Comparison of ENCODE assay signal across 22 mouse cellular contexts in genomic region chr8:11739082-11739481, GRCm38 (mm10). TPM values are rescaled to one million over a fixed set of nuclear protein-coding genes. Genes with fewer than 3 reads are reported as not detected.
"Had no signal": no experiment of that assay in that cellular context is flagged by ENCODE, and none has a peak within 500 bp of the region (broad histone marks: within the 10 kb centered on the region; RNA-seq: fewer than 3 reads in every experiment).

No protein-coding gene starts in this region.

- H3K9me3 ChIP-seq: kidney, embryonic 15.5 days; limb, embryonic 10.5 days; lung, embryonic 15.5 days; midbrain, embryonic 10.5 days; neural tube, embryonic 15.5 days had no signal

- H3K27me3 ChIP-seq: kidney, embryonic 15.5 days; lung, embryonic 15.5 days; neural tube, embryonic 15.5 days had no signal

- H3K36me3 ChIP-seq: kidney, embryonic 15.5 days; lung, embryonic 15.5 days had no signal

- H3K4me2 ChIP-seq: kidney, embryonic 15.5 days; liver, embryonic 11.5 days; lung, embryonic 15.5 days; neural tube, embryonic 15.5 days had no signal

- H3K4me1 ChIP-seq: lung, embryonic 15.5 days; neural tube, embryonic 15.5 days had no signal

- H3K27ac ChIP-seq: kidney, embryonic 15.5 days; limb, embryonic 10.5 days; lung, embryonic 15.5 days; midbrain, embryonic 10.5 days; neural tube, embryonic 15.5 days had no signal

- ATAC-seq: intestine, embryonic 16.5 days had no signal

- H3K9ac ChIP-seq: kidney, embryonic 15.5 days; lung, embryonic 15.5 days; neural tube, embryonic 15.5 days had no signal

- H3K4me3 ChIP-seq: kidney, embryonic 15.5 days; limb, embryonic 10.5 days; lung, embryonic 15.5 days; midbrain, embryonic 10.5 days; myocyte; neural tube, embryonic 15.5 days had no signal

- DNase-seq: kidney, postnatal 25 days; layer of hippocampus, adult 9-11 months; lung, postnatal 36 days; midbrain, embryonic 14.5 days; right cerebral cortex, adult 18-20 months; right cerebral cortex, postnatal 25 days; thymus, postnatal 4 days had no signal

RNA-seq across cellular contexts. Expression of gene 1700016D06Rik, which starts 38.2 kb away (rescaled TPM):
- total RNA-seq: left cerebral cortex, postnatal 10 days; megakaryocyte progenitor cell, adult 5-6 weeks had no signal
- polyA plus RNA-seq: intestine, embryonic 16.5 days; kidney, embryonic 15.5 days; limb, embryonic 10.5 days; limb, embryonic 14.5 days; liver, embryonic 11.5 days; liver, embryonic 16.5 days; lung, embryonic 15.5 days; midbrain, embryonic 14.5 days; neural tube, embryonic 11.5 days; neural tube, embryonic 15.5 days; small intestine, adult 2 months; stomach, embryonic 16.5 days had no signal
